Mouse (Mus musculus) cerebellum, adult 18-20 months (tissue): ENCODE measurements around the gene Fgfr2.

Experiments
- DNase-seq, 2 experiments: peaks; one replicate each; pipeline ENCODE4 v3.0.0; 2021

The Fgfr2 gene

GRCm38 (mm10) chr7:132747096-132747495, 376.1 kb downstream of the Fgfr2 start:
- DNase-seq: peak; percentile 69 to 71

- DNase-seq: no peak
Observed at GRCm38 (mm10) chr7:132742912-132743311, 380.2 kb downstream of the Fgfr2 start.

GRCm38 (mm10) chr7:132739829-132740228, 383.3 kb downstream of the Fgfr2 start:
- no peak for DNase-seq

- peak; percentile 72 to 74 for DNase-seq
Observed at GRCm38 (mm10) chr7:132738844-132739243, 384.3 kb downstream of the Fgfr2 start.

GRCm38 (mm10) chr7:132736099-132736862, 386.9 kb downstream of the Fgfr2 start:
- DNase-seq: peak; percentile 75 to 76

- no peak for DNase-seq
Observed at GRCm38 (mm10) chr7:132735145-132735544, 388.0 kb downstream of the Fgfr2 start.

- no peak for DNase-seq
Observed at GRCm38 (mm10) chr7:132734222-132734621, 388.9 kb downstream of the Fgfr2 start.

GRCm38 (mm10) chr7:132733521-132733920, 389.6 kb downstream of the Fgfr2 start:
- no peak for DNase-seq

GRCm38 (mm10) chr7:132732136-132732789, 390.9 kb downstream of the Fgfr2 start:
- no peak for DNase-seq

GRCm38 (mm10) chr7:132731558-132731957, 391.6 kb downstream of the Fgfr2 start:
- no peak for DNase-seq

- DNase-seq: no peak
Observed at GRCm38 (mm10) chr7:132730510-132730909, 392.6 kb downstream of the Fgfr2 start.

- no peak for DNase-seq
Observed at GRCm38 (mm10) chr7:132729093-132729831, 393.9 kb downstream of the Fgfr2 start.

- no peak for DNase-seq
Observed at GRCm38 (mm10) chr7:132726106-132726861, 396.9 kb downstream of the Fgfr2 start.

GRCm38 (mm10) chr7:132724501-132725062, 398.6 kb downstream of the Fgfr2 start:
- DNase-seq: peak; percentile 51 to 59

- DNase-seq: peak; percentile 94 to 97
Observed at GRCm38 (mm10) chr7:132723906-132724305, 399.2 kb downstream of the Fgfr2 start.

GRCm38 (mm10) chr7:132722401-132723370, 400.5 kb downstream of the Fgfr2 start:
- peak in 1 of 2 experiments; percentile 49 for DNase-seq

GRCm38 (mm10) chr7:132720562-132720961, 402.6 kb downstream of the Fgfr2 start:
- peak; percentile 78 to 79 for DNase-seq

GRCm38 (mm10) chr7:132719570-132719969, 403.6 kb downstream of the Fgfr2 start:
- DNase-seq: peak in 1 of 2 experiments; percentile 29

- peak in 1 of 2 experiments; percentile 35 for DNase-seq
Observed at GRCm38 (mm10) chr7:132715259-132715658, 407.9 kb downstream of the Fgfr2 start.

GRCm38 (mm10) chr7:132714236-132714923, 408.8 kb downstream of the Fgfr2 start:
- peak; percentile 53 to 56 for DNase-seq
